Mouse (Mus musculus): Measurements from ENCODE around the gene Hs2st1.

- no peak for TF ChIP-seq CTCF (IDR thresholded peaks at IDR 0.05; ENCODE audit: control insufficient read depth, insufficient read depth, insufficient read length)
- no peak for TF ChIP-seq USF1 (IDR thresholded peaks at IDR 0.05; ENCODE audit: low read depth)
- TF ChIP-seq MAX (IDR thresholded peaks at IDR 0.05), result no peak
- no peak for TF ChIP-seq MYOG (IDR thresholded peaks at IDR 0.05; ENCODE audit: control insufficient read depth, extremely low read depth, insufficient read length)
- TF ChIP-seq CEBPB (IDR thresholded peaks at IDR 0.05; ENCODE audit: low read depth), result no peak
- TF ChIP-seq MYOD1 (IDR thresholded peaks at IDR 0.05; ENCODE audit: control insufficient read depth, insufficient read length, low read depth), result no peak
Measured at GRCm38 (mm10) chr3:144614277-144614676, 44.3 kb upstream of the Hs2st1 start.

Data from C2C12 (cell line).